Mouse (Mus musculus) liver, embryonic 15.5 days (tissue): Measurements from ENCODE around the gene Slc6a11. TPM values are rescaled to one million over a fixed set of nuclear protein-coding genes. Genes with fewer than 3 reads are reported as not detected.

Experiments used
- ATAC-seq: fragments of 200-750 bp; cut with Nextera tagmentation; 2 replicates; pipeline ENCODE4 v1.8.0; 2017; ENCODE audit warnings: moderate number of reproducible peaks, mild to moderate bottlenecking, moderate library complexity; ENCODE audit not compliant: insufficient read depth
- H3K27ac ChIP-seq: fragments of 300-500 bp; sonication (generic); replicated peaks from 2 replicates; pipeline ENCODE4 v1.5.1; 2015; ENCODE audit warnings: mild to moderate bottlenecking, inconsistent platforms
- H3K27me3 ChIP-seq: fragments of 300-500 bp; sonication (generic); 2 replicates; pipeline ENCODE4 v1.6.1; 2015; ENCODE audit warnings: mild to moderate bottlenecking, inconsistent platforms
- H3K36me3 ChIP-seq: fragments of 300-500 bp; sonication (generic); replicated peaks from 2 replicates; pipeline ENCODE4 v1.6.1; 2015; ENCODE audit warnings: moderate library complexity, mild to moderate bottlenecking, inconsistent platforms
- H3K4me1 ChIP-seq: fragments of 300-500 bp; sonication (generic); replicated peaks from 2 replicates; pipeline ENCODE4 v1.6.1; 2015; ENCODE audit warnings: inconsistent platforms
- H3K4me2 ChIP-seq: fragments of 300-500 bp; sonication (generic); 2 replicates; pipeline ENCODE4 v1.6.1; 2015; ENCODE audit warnings: moderate library complexity, mild to moderate bottlenecking, inconsistent platforms
- H3K4me3 ChIP-seq: fragments of 300-500 bp; sonication (generic); replicated peaks from 2 replicates; pipeline ENCODE4 v1.5.1; 2015; ENCODE audit warnings: mild to moderate bottlenecking, inconsistent platforms
- H3K9ac ChIP-seq: fragments of 300-500 bp; sonication (generic); 2 replicates; pipeline ENCODE4 v1.6.1; 2015; ENCODE audit warnings: moderate library complexity, mild to moderate bottlenecking, inconsistent platforms
- H3K9me3 ChIP-seq: fragments of 300-500 bp; sonication (generic); replicated peaks from 2 replicates; pipeline ENCODE4 v1.6.1; 2016; ENCODE audit warnings: inconsistent platforms
- WGBS: fragments of 180-500 bp; shearing (Covaris S2); methylation state at CpG from one replicate; pipeline ENCODE4 v1.1.7; 2015; ENCODE audit warnings: mixed read lengths; ENCODE audit not compliant: insufficient replicate concordance; 5-methylcytosine and 5-hydroxymethylcytosine counted together
- polyA plus RNA-seq: library from polyadenylated mRNA; unstranded; fragments of >200 nt; fragmentation: Nextera tagmentation; extraction: Ambion mirVana; gene quantifications from 2 replicates; pipeline ENCODE4 v1.2.1, GENCODE M21; 2015

The Slc6a11 gene
- polyA plus RNA-seq, result 0.03 TPM in 1 of 2 replicates, not detected in the other

DNA sequence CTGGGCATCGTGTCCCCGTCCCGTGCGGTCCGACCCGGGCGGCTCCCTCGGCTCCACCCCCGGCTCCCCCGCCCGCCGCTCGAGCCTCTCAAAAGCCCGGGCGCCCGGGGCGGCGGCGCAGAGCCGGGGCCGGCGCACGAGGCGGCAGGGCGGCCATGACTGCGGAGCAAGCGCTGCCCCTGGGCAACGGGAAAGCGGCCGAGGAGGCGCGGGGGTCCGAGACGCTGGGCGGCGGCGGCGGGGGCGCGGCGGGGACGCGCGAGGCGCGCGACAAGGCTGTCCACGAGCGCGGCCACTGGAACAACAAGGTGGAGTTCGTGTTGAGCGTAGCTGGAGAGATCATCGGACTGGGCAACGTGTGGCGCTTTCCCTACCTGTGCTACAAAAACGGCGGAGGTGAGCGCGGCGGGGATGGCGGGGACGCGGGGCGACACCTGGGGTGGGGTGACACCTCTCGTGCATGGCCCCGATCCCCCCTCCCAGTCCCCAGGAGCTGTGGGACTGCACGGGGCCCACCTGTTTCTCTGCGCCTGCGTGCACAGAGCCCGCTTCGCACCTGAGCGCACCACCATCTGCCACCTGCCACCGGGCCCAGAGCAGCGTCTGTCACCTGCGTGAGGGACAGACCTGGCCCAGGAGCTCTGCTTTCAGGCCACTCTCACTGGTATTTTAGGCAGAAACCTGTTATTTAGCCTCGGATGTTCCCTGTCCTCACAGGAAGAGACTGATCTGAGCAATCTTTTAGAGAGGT lies at the start of gene Slc6a11:
Gene Slc6a11 (plus strand): TSS at position 120 of the 751 bp plus-strand sequence.
- no peak for ATAC-seq
- no peaks in the 10 kb centered on the region for H3K9me3 ChIP-seq
- H3K4me3 ChIP-seq, result no peak within 1 kb of the TSS
- no peaks in the 10 kb centered on the region for H3K36me3 ChIP-seq
- 6% methylated on average over 76 of the region's 76 CpGs for WGBS
- no peak within 1 kb of the TSS for H3K9ac ChIP-seq
- H3K27ac ChIP-seq, result no peak within 1 kb of the TSS
- peaks cover 37% of the 10 kb centered on the region for H3K27me3 ChIP-seq
- peak within 1 kb of the TSS; percentile 27; the same call in 1 of the 2 replicates for H3K4me2 ChIP-seq
- H3K4me1 ChIP-seq, result no peaks in the 10 kb centered on the region

DNA sequence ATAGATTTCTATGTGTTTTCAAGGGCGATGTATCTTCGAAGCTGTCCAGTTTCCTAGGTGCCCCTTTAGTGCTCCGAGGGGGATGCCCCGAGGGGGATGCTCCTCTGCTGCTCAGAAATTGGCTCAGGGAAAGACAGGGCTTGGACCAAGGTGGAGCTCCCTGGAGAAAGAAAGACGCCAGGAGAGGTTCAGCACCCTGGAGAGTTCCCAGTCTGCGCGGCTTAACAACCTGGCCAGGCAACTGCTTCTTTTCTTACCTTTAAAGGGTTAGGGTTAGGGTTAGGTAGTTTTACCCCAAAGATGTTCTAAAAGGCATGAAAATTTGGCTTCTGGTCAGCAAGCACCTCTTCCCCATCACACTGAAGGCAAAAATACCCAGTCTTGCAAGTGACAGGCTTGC lies 43.9 kb upstream of the Slc6a11 start:
- Histone ChIP-seq H3K4me1 (no peaks in the 10 kb centered on the region), H3K27ac (no peak overlapping the region), H3K27me3 (no peaks in the 10 kb centered on the region), H3K36me3 (no peaks in the 10 kb centered on the region), H3K9me3 (no peaks in the 10 kb centered on the region), H3K4me3 (no peak overlapping the region), H3K4me2 (no peak overlapping the region), H3K9ac (no peak overlapping the region)
- ATAC-seq, result no peak
- 20% methylated on average over 7 of the region's 7 CpGs for WGBS

DNA sequence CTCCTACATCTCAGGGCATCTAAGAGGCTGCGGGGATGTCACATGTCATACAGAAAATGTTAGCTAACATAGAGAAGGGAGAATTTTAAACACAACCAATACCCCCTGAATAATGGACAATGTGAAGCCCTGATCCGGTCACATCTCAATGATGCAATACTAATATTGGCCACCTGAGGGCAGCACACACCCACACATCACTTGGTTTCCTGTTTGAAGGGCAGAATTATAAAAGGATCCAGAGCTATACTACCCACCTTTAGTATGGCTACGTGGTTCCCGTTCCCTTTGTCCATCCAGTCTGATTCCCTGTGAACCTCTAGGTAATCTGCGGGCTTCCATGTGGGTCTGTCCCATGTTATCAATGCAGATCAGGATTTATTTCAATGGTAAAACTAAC lies 41.4 kb upstream of the Slc6a11 start:
- Histone ChIP-seq H3K4me3 (no peak overlapping the region), H3K9me3 (no peaks in the 10 kb centered on the region), H3K27ac (no peak overlapping the region), H3K27me3 (no peaks in the 10 kb centered on the region), H3K9ac (no peak overlapping the region), H3K36me3 (no peaks in the 10 kb centered on the region), H3K4me1 (no peaks in the 10 kb centered on the region), H3K4me2 (no peak overlapping the region)
- WGBS, result 12% methylated on average over 5 of the region's 5 CpGs
- no peak for ATAC-seq

DNA sequence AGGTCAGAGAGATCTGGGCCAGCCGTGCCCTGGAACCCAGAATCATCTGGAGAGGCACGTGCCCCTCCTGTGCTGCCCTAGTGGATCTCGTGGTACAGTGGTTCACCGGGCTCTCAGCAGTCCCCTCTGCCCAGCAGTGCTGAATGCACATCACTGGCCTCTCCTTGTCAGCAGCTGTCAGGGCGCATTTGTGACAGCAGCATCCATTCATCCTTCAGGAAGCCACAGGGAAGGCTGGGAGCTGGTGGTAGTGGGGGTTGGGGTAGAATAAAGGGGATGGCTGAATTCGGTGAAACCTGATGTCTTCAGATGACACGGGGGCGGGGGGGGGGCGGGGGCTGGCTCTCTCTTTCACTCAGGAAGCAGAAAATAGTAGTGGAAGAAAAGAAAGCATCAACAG lies 38.8 kb upstream of the Slc6a11 start:
- Histone ChIP-seq H3K4me2 (no peak overlapping the region), H3K4me3 (no peak overlapping the region), H3K27me3 (no peaks in the 10 kb centered on the region), H3K9me3 (no peaks in the 10 kb centered on the region), H3K4me1 (no peaks in the 10 kb centered on the region), H3K27ac (no peak overlapping the region), H3K36me3 (no peaks in the 10 kb centered on the region), H3K9ac (no peak overlapping the region)
- 33% methylated on average over 9 of the region's 9 CpGs for WGBS
- ATAC-seq, result no peak

DNA sequence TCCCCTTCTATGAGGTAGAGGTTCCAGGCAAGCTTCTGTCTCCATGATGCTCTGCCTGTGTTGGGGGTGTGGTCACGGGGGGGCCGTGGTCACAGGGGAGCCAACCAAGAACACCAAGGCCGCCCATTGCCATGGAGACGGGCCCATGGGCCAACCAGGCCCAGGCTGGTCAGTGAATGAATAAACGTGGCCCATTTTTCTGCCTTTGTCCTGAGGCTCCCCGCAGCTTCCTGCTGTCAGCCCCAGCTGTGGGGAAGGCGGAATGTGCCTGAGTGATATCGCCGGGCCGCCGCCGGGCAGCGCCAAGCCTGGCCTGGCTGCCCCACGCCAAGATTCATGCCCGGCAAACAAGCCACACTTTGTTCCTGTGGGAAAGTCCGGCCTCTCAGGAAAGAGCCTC lies 36.8 kb upstream of the Slc6a11 start:
- ATAC-seq, result no peak
- H3K27me3 ChIP-seq, result no peaks in the 10 kb centered on the region
- H3K4me2 ChIP-seq, result no peak overlapping the region
- H3K9ac ChIP-seq, result no peak overlapping the region
- H3K36me3 ChIP-seq, result no peaks in the 10 kb centered on the region
- H3K27ac ChIP-seq, result no peak overlapping the region
- H3K9me3 ChIP-seq, result no peaks in the 10 kb centered on the region
- 58% methylated on average over 16 of the region's 16 CpGs for WGBS
- H3K4me3 ChIP-seq, result no peak overlapping the region
- no peaks in the 10 kb centered on the region for H3K4me1 ChIP-seq

DNA sequence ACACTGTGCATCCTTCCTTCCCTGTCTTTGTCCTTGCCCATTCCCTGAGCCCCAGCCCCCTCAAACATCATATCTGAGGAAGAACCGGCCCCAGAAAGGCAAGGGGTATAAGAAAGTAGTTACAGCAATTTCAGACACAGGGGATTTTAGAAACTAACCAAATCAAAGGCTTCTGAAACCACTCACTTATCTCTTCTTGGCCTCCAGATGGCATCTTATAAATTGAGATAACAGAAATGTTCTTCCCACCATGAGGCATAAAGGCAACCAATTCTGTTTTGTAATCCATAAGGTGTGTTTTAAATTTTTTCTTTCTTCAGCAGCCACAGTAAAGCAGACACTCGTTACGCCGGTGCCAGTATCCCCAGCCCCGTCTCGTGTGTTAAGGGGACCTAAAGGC lies 34.5 kb upstream of the Slc6a11 start:
- Histone ChIP-seq H3K4me2 (no peak overlapping the region), H3K4me3 (no peak overlapping the region), H3K9ac (no peak overlapping the region), H3K27me3 (no peaks in the 10 kb centered on the region), H3K27ac (no peak overlapping the region), H3K4me1 (no peaks in the 10 kb centered on the region), H3K9me3 (no peaks in the 10 kb centered on the region), H3K36me3 (no peaks in the 10 kb centered on the region)
- 63% methylated on average over 6 of the region's 6 CpGs for WGBS
- no peak for ATAC-seq

DNA sequence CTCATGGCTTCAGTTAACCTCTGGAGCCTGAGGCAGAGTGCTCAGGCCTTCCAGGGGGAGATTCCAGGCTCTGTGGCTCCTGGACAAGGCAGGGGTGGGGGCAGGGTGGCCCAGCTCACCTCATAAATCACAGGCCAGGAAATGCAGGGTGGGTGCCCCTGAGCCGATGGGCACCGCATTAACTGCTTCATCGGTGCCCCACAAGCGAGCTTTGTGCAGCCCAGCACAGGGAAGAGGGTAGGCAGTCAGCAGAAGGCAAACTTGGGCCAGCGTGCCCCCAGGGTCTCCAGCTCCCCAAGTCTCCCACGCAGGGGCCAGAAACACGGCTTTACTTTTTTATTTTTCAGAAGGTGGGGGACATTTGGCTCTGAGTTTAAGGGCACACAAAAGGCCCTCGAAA lies 29.1 kb upstream of the Slc6a11 start:
- Histone ChIP-seq H3K4me2 (no peak overlapping the region), H3K4me1 (no peaks in the 10 kb centered on the region), H3K36me3 (no peaks in the 10 kb centered on the region), H3K4me3 (no peak overlapping the region), H3K27ac (no peak overlapping the region), H3K9ac (no peak overlapping the region), H3K27me3 (no peaks in the 10 kb centered on the region), H3K9me3 (no peaks in the 10 kb centered on the region)
- WGBS, result 70% methylated on average over 8 of the region's 8 CpGs
- no peak for ATAC-seq

DNA sequence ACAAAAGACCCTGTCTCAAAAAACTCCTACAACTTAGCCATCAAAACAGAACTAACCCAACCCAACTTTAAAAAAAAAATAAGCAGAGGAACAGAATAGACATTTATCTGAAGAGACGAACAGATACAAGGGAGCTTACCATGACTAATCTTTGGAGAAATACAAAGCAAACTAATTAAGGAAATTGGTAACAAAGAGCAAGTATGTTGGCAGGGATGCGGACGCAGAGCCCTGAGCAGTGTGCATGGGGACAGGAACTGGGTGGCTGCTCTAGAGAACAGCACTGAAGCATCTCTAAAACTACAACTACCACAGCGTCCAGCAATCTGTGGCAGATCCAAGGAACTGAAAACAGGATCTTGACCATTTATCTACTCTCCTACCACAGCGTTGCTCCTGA lies 11.5 kb upstream of the Slc6a11 start:
- Histone ChIP-seq H3K4me1 (no peaks in the 10 kb centered on the region), H3K9ac (no peak overlapping the region), H3K4me3 (no peak overlapping the region), H3K9me3 (no peaks in the 10 kb centered on the region), H3K27me3 (no peaks in the 10 kb centered on the region), H3K27ac (no peak overlapping the region), H3K36me3 (no peaks in the 10 kb centered on the region), H3K4me2 (no peak overlapping the region)
- no peak for ATAC-seq
- 63% methylated on average over 5 of the region's 5 CpGs for WGBS

DNA sequence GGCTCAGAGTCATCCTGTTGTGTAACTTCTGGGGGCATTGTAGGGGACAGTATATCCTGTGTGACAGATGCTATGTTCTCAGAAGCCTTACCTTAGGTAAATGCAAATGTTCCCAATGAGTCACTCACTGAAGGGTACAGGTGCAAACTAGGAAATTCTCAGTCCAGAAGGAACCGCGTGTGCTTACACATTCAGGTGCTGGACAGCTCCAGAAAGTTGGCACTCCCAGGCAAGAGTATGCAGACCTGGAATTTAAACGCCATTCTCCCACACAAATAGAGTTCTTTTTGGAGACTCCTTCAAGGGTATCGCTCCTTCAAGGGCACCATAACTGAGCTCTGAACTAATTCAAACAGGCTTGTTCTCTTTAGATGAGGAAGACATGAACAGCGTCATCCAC lies 5.5 kb upstream of the Slc6a11 start:
- H3K27ac ChIP-seq, result no peak overlapping the region
- H3K27me3 ChIP-seq, result peaks cover 15% of the 10 kb centered on the region
- H3K9me3 ChIP-seq, result no peaks in the 10 kb centered on the region
- 48% methylated on average over 5 of the region's 5 CpGs for WGBS
- no peak overlapping the region for H3K4me3 ChIP-seq
- no peak for ATAC-seq
- H3K4me2 ChIP-seq, result no peak overlapping the region
- H3K9ac ChIP-seq, result no peak overlapping the region
- H3K36me3 ChIP-seq, result no peaks in the 10 kb centered on the region
- H3K4me1 ChIP-seq, result no peaks in the 10 kb centered on the region

DNA sequence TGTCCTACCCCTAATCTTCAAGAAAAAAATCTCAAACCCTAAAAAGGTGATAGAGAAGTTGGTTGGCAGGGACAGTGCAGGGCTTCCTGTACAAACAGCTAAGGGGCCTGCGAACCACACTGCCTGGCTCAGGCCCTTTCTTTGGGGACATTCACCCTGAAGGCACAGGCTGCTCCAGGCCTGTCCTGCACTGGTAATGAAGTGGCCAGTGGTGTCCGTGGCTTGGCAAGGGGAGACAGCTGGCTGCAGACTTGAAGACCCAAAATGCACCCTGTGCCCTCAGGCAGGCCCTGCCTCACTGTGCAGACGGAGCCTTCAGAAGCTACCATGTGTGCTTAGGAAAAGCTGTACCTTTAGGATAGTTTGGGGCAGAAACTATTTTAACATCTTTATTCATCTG lies 1.4 kb downstream of the Slc6a11 start:
- H3K9me3 ChIP-seq, result no peaks in the 10 kb centered on the region
- H3K27me3 ChIP-seq, result peaks cover 37% of the 10 kb centered on the region
- 58% methylated on average over 3 of the region's 3 CpGs for WGBS
- no peak overlapping the region for H3K9ac ChIP-seq
- no peak overlapping the region for H3K4me2 ChIP-seq
- no peaks in the 10 kb centered on the region for H3K4me1 ChIP-seq
- no peaks in the 10 kb centered on the region for H3K36me3 ChIP-seq
- no peak overlapping the region for H3K4me3 ChIP-seq
- no peak overlapping the region for H3K27ac ChIP-seq
- no peak for ATAC-seq

DNA sequence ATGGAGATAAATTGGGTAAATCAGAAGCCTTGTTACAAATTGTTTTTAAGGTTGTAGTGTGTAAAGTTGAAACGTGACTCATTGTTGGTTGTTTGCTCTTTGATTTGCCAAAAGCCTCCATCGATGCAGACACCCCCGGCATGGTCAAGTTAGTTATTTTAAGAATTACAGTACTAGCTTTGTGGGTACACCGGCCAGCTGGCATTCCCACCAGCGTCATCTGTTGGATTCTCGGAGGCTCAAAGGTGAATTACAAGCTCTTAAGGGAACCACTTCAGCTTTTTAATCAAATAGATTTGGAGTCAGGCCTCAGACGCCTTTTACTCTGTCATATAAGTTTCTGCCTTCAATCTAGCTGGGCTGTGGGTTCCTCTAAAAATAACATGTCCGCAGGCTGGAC lies 1.9 kb downstream of the Slc6a11 start:
- H3K4me2 ChIP-seq, result no peak overlapping the region
- no peak for ATAC-seq
- no peak overlapping the region for H3K9ac ChIP-seq
- H3K4me1 ChIP-seq, result no peaks in the 10 kb centered on the region
- peaks cover 37% of the 10 kb centered on the region for H3K27me3 ChIP-seq
- no peak overlapping the region for H3K27ac ChIP-seq
- 74% methylated on average over 8 of the region's 8 CpGs for WGBS
- no peaks in the 10 kb centered on the region for H3K36me3 ChIP-seq
- no peaks in the 10 kb centered on the region for H3K9me3 ChIP-seq
- no peak overlapping the region for H3K4me3 ChIP-seq

DNA sequence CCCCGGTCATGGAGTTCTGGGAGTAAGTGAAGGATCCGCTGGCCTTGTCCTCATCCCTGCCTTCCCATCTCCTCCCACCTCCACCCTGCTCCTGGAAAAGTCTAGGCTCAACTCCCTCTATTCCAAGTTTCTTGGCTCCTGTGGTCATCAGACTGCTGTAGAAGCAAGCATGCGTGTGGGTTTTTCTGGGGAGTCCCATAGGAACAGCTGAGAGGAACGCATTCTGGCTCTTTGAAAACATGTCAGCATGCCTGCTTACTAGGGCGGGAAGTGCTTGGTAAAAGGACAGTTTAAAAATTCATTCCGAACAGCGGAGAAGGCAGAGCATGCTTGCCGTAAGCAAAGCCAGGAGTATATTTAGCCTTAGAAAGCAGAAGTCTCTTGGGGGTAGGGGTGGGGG lies 7.9 kb downstream of the Slc6a11 start:
- WGBS, result 65% methylated on average over 8 of the region's 8 CpGs
- no peak overlapping the region for H3K4me2 ChIP-seq
- H3K9ac ChIP-seq, result no peak overlapping the region
- H3K4me3 ChIP-seq, result no peak overlapping the region
- H3K4me1 ChIP-seq, result no peaks in the 10 kb centered on the region
- no peaks in the 10 kb centered on the region for H3K9me3 ChIP-seq
- ATAC-seq, result no peak
- no peaks in the 10 kb centered on the region for H3K36me3 ChIP-seq
- no peak overlapping the region for H3K27ac ChIP-seq
- H3K27me3 ChIP-seq, result no peaks in the 10 kb centered on the region
